Mouse (Mus musculus): ENCODE data around the gene Map3k3.
A peak's percentile ranks its signal among the peaks of the same experiment; 100 is the strongest.
"Not testable (repeated sequence)": the region's sequence is repeated elsewhere in the genome, so short reads cannot be mapped to it uniquely, and the experiment has no call there.

Gene Map3k3

GRCm38 (mm10) chr11:106192657-106193370 lies 108.4 kb downstream of the Map3k3 start:
- no peak for DNase-seq (ENCODE audit: low read depth, low spot score)

GRCm38 (mm10) chr11:106193371-106194154 lies 109.2 kb downstream of the Map3k3 start:
- DNase-seq (ENCODE audit: low read depth, low spot score): peak; percentile 98

- DNase-seq (ENCODE audit: low read depth, low spot score): no peak
These were observed 109.7 kb downstream of the Map3k3 start for GRCm38 (mm10) chr11:106194155-106194541.

- DNase-seq (ENCODE audit: low read depth, low spot score): no peak
These were observed 110.5 kb downstream of the Map3k3 start for GRCm38 (mm10) chr11:106194891-106195290.

- DNase-seq (ENCODE audit: low read depth, low spot score): no peak
These were observed 110.9 kb downstream of the Map3k3 start for GRCm38 (mm10) chr11:106195341-106195740.

GRCm38 (mm10) chr11:106198277-106198676 lies 113.9 kb downstream of the Map3k3 start:
- no peak for DNase-seq (ENCODE audit: low read depth, low spot score)

- not testable (repeated sequence) for DNase-seq (ENCODE audit: low read depth, low spot score)
These were observed 115.6 kb downstream of the Map3k3 start for GRCm38 (mm10) chr11:106199997-106200396.

- DNase-seq (ENCODE audit: low read depth, low spot score): no peak
These were observed 116.3 kb downstream of the Map3k3 start for GRCm38 (mm10) chr11:106200756-106201155.

GRCm38 (mm10) chr11:106201337-106202122 lies 117.1 kb downstream of the Map3k3 start:
- no peak for DNase-seq (ENCODE audit: low read depth, low spot score)

GRCm38 (mm10) chr11:106202123-106202465 lies 117.7 kb downstream of the Map3k3 start, which contains the start of gene Strada:
Gene Strada (minus strand): TSS chr11:106202168.
- DNase-seq (ENCODE audit: low read depth, low spot score): no peak
